Mouse (Mus musculus) heart, postnatal 4 days (tissue): ENCODE data around the gene Sos2. TPM values are rescaled to one million over a fixed set of nuclear protein-coding genes. Genes with fewer than 3 reads are reported as not detected.
"Not testable (repeated sequence)": the region's sequence is repeated elsewhere in the genome, so short reads cannot be mapped to it uniquely, and the experiment has no call there.

Experiments used
- DNase-seq: peaks from one replicate; pipeline ENCODE4 v3.0.0; 2021
- microRNA-seq, 2 experiments: library from miRNA; unstranded; fragments of <30 nt; microRNA quantifications; one replicate each; pipeline ENCODE4 v1.2.0; 2021 to 2022
- total RNA-seq, 2 experiments: library from RNA; stranded (reverse); gene quantifications; 2 replicates each; pipeline ENCODE4 v1.2.3; 2021

Gene Sos2
- total RNA-seq, 2 experiments from 2014 or later: 28.2 to 30.3 TPM

DNA sequence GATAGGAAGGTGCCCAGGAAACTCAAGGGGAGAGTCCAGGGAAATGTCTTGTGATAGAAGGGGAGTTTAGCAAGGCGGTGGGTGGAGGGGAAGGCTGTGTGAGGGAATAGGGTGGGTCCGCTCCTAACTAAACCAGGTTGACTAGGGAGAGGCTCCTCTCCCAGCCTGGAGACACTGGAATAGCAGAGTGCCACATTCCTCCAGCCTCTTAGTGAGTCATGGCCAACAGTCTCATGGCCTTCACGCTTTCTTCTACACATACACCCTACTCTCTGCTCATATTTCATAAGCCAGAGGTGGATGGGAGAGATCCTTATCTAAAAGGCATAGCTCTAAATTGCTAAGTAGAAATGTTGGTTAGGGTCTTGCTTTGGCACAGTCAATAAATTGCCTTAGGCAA, 111.7 kb downstream of the Sos2 start:
- DNase-seq: no peak

GRCm38 (mm10) chr12:69568266-69568665, 113.4 kb downstream of the Sos2 start:
- no peak for DNase-seq

GRCm38 (mm10) chr12:69561006-69561405, 120.6 kb downstream of the Sos2 start:
- DNase-seq: not testable (repeated sequence)

GRCm38 (mm10) chr12:69556221-69556861, 125.3 kb downstream of the Sos2 start:
- DNase-seq: no peak

GRCm38 (mm10) chr12:69545456-69546178, 136.0 kb downstream of the Sos2 start:
- no peak for DNase-seq

DNA sequence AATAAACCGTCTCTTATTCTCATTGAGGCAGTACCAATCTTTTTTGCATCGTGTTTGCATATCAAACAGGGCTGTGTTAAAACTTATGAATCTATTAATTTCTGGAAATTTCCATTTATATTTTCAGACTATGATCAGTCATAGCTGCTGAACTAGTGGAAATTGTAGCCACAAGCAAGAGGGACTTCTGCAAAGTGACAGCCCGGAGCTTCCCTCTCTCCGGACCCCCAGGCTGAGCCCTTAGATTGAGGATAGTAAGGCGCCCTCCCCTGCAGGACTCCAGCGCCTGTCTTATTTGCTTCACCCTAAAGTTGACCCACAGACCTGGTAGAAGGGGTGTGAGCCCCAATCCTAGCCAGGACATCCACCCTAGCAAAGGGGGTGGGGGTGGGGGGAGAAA, 136.7 kb downstream of the Sos2 start:
- no peak for DNase-seq

GRCm38 (mm10) chr12:69544562-69544961, 137.1 kb downstream of the Sos2 start:
- DNase-seq: no peak

DNA sequence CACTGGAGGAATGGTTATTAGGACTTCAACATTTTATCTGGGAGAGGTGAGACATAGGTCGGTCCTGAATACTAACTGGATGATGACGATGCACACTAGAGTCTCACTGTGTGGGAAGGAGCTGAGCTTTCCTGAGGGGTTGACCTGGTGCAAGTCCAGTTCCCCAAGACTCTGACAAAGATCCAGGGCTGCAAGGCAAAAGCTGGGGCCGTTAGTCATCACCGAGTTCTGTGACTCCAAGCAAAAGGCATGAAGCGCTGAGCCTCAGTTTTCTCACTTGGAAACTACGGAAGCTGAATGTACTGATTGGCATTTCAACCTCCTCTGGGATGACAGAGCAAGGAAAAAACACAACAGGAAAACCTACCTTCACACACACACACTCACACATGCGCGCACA, 139.3 kb downstream of the Sos2 start:
- DNase-seq: no peak

GRCm38 (mm10) chr12:69541663-69542062, 140.0 kb downstream of the Sos2 start:
- DNase-seq: peak; percentile 33

- peak; percentile 23 for DNase-seq
These were observed 142.3 kb downstream of the Sos2 start for GRCm38 (mm10) chr12:69539353-69539752.

DNA sequence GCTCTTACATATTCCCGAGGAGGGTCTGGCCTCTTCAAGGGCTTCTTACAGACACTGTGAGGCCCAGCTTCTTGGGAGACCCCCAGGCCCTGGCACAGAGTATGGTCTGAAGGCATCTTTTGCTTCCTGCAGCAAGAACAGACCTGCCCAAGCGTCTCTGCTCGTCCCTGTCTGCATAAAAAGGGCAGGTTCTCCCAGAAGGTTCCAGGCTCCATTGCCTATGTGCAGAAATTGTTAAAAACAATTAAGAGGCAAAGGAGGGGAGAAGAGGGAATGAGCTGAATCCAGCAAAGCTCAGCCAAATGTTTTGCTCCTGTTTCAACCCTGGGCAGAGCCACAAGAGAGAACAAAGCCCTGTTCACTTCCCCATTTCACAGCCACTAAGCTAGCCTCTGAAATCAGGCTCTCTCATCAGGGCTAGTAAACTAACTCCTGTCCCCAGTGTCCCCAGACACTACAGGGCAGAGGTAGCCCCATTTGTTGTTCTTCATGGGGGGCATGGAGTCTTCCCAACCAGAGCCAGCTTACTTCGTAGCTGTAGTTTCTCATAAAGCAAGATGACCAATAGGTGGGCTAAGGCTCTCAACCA, 143.2 kb downstream of the Sos2 start:
- no peak for DNase-seq

- DNase-seq: peak; percentile 68
These were observed 143.8 kb downstream of the Sos2 start for GRCm38 (mm10) chr12:69537675-69538361.

DNA sequence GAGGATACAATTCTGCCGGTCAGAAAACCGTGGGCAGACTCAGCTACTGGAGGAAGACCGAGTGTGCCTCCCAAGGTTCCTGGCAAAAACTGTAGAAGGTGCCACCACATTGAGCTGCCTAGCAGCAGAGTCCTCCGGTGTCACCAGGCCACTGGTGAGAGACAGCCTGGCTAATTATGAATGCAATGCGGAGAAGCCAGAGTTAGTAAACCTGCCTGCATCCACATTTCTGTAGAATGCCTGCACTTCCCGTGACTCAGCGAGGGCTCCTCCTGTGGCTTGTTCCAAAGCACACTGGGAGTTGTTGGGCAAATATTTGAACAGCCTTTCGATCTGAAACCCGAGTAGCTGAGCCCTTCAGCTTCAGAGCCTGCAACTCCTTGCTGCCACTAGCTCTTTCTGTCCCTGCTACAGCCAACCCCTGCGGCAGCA, 144.4 kb downstream of the Sos2 start:
- DNase-seq: peak; percentile 50

DNA sequence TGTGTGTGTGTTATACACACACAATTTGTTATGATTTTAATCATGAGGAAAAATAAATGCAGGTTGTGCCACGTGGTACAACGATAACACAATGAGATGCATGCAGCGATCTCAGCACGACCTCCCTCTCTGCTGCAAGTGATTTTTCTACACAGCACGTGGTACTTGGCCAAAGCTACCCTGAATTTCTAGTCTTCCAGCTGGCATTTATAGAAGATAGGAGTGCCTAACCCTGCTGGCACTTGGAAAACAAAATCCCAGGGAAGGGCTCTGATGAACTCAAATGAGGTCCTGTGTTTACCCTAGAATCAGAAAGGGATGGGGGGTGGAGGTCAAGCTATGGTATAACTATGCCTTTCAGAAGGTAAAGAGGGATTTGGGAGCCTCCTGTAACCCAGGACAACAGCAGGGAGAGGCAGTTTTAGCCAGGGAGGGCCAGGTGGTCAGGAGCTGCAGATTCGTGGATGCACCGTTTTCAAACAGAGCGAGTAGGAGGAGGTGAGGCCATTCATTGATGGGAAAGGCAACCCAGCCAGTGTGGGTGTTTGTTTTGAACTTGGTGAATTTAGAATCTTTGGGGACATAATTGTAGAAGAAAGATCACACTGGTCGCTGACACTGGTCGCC, 144.9 kb downstream of the Sos2 start:
- DNase-seq: no peak

Small RNA genes within 50 kb of the gene (microRNA-seq; reads per million reads assigned to microRNA genes)
- 0 reads per million in 2 experiments for gene Gm23018

Other genes starting within 250 kb of the Sos2 start
- gene Vcpkmt, start 98.8 kb downstream of the Sos2 start, total RNA-seq: 1 to 10 TPM; 6.3 to 6.9 TPM
- 10 to 100 TPM; 23.5 to 23.8 TPM for gene L2hgdh, start 43.0 kb upstream of the Sos2 start, total RNA-seq
- 10 to 100 TPM; 16.9 to 21.2 TPM for gene Atp5s, start 43.1 kb upstream of the Sos2 start, total RNA-seq
- 10 to 100 TPM; 12.3 to 12.7 TPM for gene Cdkl1, start 109.4 kb upstream of the Sos2 start, total RNA-seq
- gene Atl1, start 210.8 kb upstream of the Sos2 start, total RNA-seq: 10 to 100 TPM; 10.1 to 11.0 TPM
- gene Map4k5, start 211.3 kb upstream of the Sos2 start, total RNA-seq: 10 to 100 TPM; 41.9 to 44.7 TPM